Mouse (Mus musculus) C2C12 (cell line): ENCODE results near the gene Tmcc3.

Experiments
- CTCF ChIP-seq: IDR thresholded peaks from one replicate; pipeline ENCODE4 v1.5.1; 2011; ENCODE audit not compliant: control insufficient read depth, insufficient read depth, insufficient read length
- MYOD1 ChIP-seq: IDR thresholded peaks from one replicate; pipeline ENCODE4 v1.6.1; 2011; ENCODE audit warnings: low read depth; ENCODE audit not compliant: control insufficient read depth, insufficient read length
- MYOG ChIP-seq: IDR thresholded peaks from one replicate; pipeline ENCODE4 v1.6.1; 2011; ENCODE audit not compliant: control insufficient read depth, insufficient read length; ENCODE audit errors: extremely low read depth

- TF ChIP-seq CTCF = no peak
- no peak for TF ChIP-seq MYOD1
- no peak for TF ChIP-seq MYOG
Observed at GRCm38 (mm10) chr10:94611228-94611968, 299.6 kb downstream of the Tmcc3 start.
